24 mouse cellular contexts compared by ENCODE assay signal in genomic region chr17:26023966-26024365, GRCm38 (mm10). TPM values are rescaled to one million over a fixed set of nuclear protein-coding genes. Genes with fewer than 3 reads are reported as not detected.
DNase-seq lines count a peak whose midpoint lies in the region; ATAC-seq and TF ChIP-seq lines count a peak whose summit lies in the region.
"Had no signal": no experiment of that assay in that cellular context is flagged by ENCODE, and none has a peak within 500 bp of the region (broad histone marks: within the 10 kb centered on the region; RNA-seq: fewer than 3 reads in every experiment).

No protein-coding gene starts in this region.

- no peaks in the 10 kb centered on the region for H3K27me3 ChIP-seq in kidney, adult 2 months (replicated peaks; ENCODE audit: control insufficient read depth, insufficient read depth, low read length)
- H3K27me3 ChIP-seq in intestine, postnatal 0 days (replicated peaks; ENCODE audit: control insufficient read depth, insufficient read depth, low read length) = no peaks in the 10 kb centered on the region
- H3K27me3 ChIP-seq: embryonic facial prominence, embryonic 15.5 days; forebrain, embryonic 12.5 days; heart, embryonic 12.5 days; limb, embryonic 13.5 days; liver, embryonic 15.5 days had no signal

- H3K9me3 ChIP-seq in intestine, postnatal 0 days (ENCODE audit: control insufficient read depth) = no peaks in the 10 kb centered on the region
- H3K9me3 ChIP-seq: embryonic facial prominence, embryonic 10.5 days; embryonic facial prominence, embryonic 15.5 days; forebrain, embryonic 12.5 days; heart, embryonic 12.5 days; limb, embryonic 13.5 days; liver, embryonic 15.5 days had no signal

- H3K27ac ChIP-seq in kidney, adult 2 months (ENCODE audit: insufficient read depth, low read depth, low read length) = peak overlapping the region; percentile 98
- peak overlapping the region; percentile 35; the same call in 1 of the 2 replicates for H3K27ac ChIP-seq in intestine, postnatal 0 days (ENCODE audit: low read depth, low read length)
- H3K27ac ChIP-seq: embryonic facial prominence, embryonic 10.5 days; embryonic facial prominence, embryonic 15.5 days; forebrain, embryonic 12.5 days; heart, adult 2 months; hindbrain, embryonic 14.5 days; left cerebral cortex, adult 2 months; limb, embryonic 13.5 days; liver, embryonic 15.5 days; macrophage had no signal

- 66% methylated on average over 8 of the region's 8 CpGs for WGBS in kidney, adult 2 months
- 71% methylated on average over 8 of the region's 8 CpGs for WGBS in intestine, postnatal 0 days

- no peaks in the 10 kb centered on the region; the same call in 1 of the 2 replicates for H3K36me3 ChIP-seq in kidney, adult 2 months (ENCODE audit: control insufficient read depth, insufficient read depth, low read length)
- peaks cover 4% of the 10 kb centered on the region; the same call in 1 of the 2 replicates for H3K36me3 ChIP-seq in intestine, postnatal 0 days (ENCODE audit: control insufficient read depth, insufficient read depth)
- H3K36me3 ChIP-seq: liver, embryonic 15.5 days had no signal

- no peak for TF ChIP-seq POLR2A in kidney, adult 2 months (IDR thresholded peaks at IDR 0.05; ENCODE audit: low read depth, low read length)

- H3K4me2 ChIP-seq in intestine, postnatal 0 days (replicated peaks; ENCODE audit: low read depth) = no peak overlapping the region
- H3K4me2 ChIP-seq: embryonic facial prominence, embryonic 15.5 days; forebrain, embryonic 12.5 days; heart, embryonic 12.5 days; hindbrain, embryonic 14.5 days; limb, embryonic 13.5 days; liver, embryonic 15.5 days had no signal

- no peak for ATAC-seq in intestine, postnatal 0 days
- ATAC-seq in cerebellum, adult (ENCODE audit: insufficient number of reproducible peaks, low FRiP score, low TSS enrichment) = no peak
- ATAC-seq: CD4-positive, CD25-positive, alpha-beta regulatory T cell, adult 4 months; forebrain, postnatal 0 days had no signal

- H3K9ac ChIP-seq in intestine, postnatal 0 days (ENCODE audit: low read depth, low read length) = no peak overlapping the region
- H3K9ac ChIP-seq: embryonic facial prominence, embryonic 15.5 days; forebrain, embryonic 12.5 days; forebrain, postnatal 0 days; hindbrain, embryonic 14.5 days; limb, embryonic 13.5 days; liver, embryonic 15.5 days had no signal

- peak; percentile 85 for DNase-seq in kidney, adult 2 months
- DNase-seq in kidney, postnatal 4 days = no peak
- DNase-seq in kidney, adult 9 months = peak; percentile 84
- DNase-seq in kidney, postnatal 25 days = peak; percentile 54 to 76
- no peak for DNase-seq in left cerebral cortex, postnatal 36 days (ENCODE audit: low spot score in 2 of 2)
- DNase-seq: adrenal gland, postnatal 25 days; cerebellum, adult 18-20 months; cerebellum, postnatal 14 days; forebrain, postnatal 0 days; heart, adult 2 months; lung, postnatal 10 days; midbrain, embryonic 14.5 days had no signal

- peaks cover 24% of the 10 kb centered on the region for H3K4me1 ChIP-seq in kidney, adult 2 months (ENCODE audit: control insufficient read depth, insufficient read depth, low read length)
- H3K4me1 ChIP-seq in intestine, postnatal 0 days (replicated peaks; ENCODE audit: control insufficient read depth, insufficient read depth, low read length) = no peaks in the 10 kb centered on the region
- H3K4me1 ChIP-seq: embryonic facial prominence, embryonic 10.5 days; embryonic facial prominence, embryonic 15.5 days; forebrain, embryonic 12.5 days had no signal

- TF ChIP-seq CTCF in kidney, adult 2 months (conservative IDR thresholded peaks at IDR 0.05; ENCODE audit: insufficient read depth, insufficient read length, low read depth, low read length) = no peak
- no peak for TF ChIP-seq CTCF in intestine, postnatal 0 days (IDR thresholded peaks at IDR 0.05; ENCODE audit: low read depth)

- intact Hi-C loops in left cerebral cortex, postnatal 36 days (cut with DNase I) = no loop called here

- peak overlapping the region; percentile 22; the same call in 1 of the 2 replicates for H3K4me3 ChIP-seq in kidney, adult 2 months (ENCODE audit: insufficient read depth, low read depth, low read length)
- H3K4me3 ChIP-seq in intestine, postnatal 0 days (ENCODE audit: low read depth, low read length) = no peak overlapping the region
- H3K4me3 ChIP-seq: embryonic facial prominence, embryonic 10.5 days; embryonic facial prominence, embryonic 15.5 days; forebrain, embryonic 12.5 days; heart, adult 2 months; heart, embryonic 12.5 days; left cerebral cortex, adult 2 months; limb, embryonic 13.5 days; liver, embryonic 15.5 days had no signal

RNA-seq across cellular contexts. Expression of gene Capn15, which starts 38.4 kb away (rescaled TPM):
- 24.0 and 31.6 TPM in 2 replicates for polyA plus RNA-seq in kidney, adult 2 months (2012; rRNA removed)
- polyA plus RNA-seq in intestine, postnatal 0 days (2015; fragmentation: Nextera tagmentation; extraction: Ambion mirVana) = 29.5 and 37.4 TPM in 2 replicates
- total RNA-seq in left cerebral cortex, postnatal 36 days (2021) = 10 to 100 TPM; 40.8 to 58.4 TPM

RNA-seq across cellular contexts. Expression of gene Rab11fip3, which starts 45.4 kb away (rescaled TPM):
- polyA plus RNA-seq in kidney, adult 2 months (2012; rRNA removed) = 454 and 517 TPM in 2 replicates
- polyA plus RNA-seq in intestine, postnatal 0 days (2015; fragmentation: Nextera tagmentation; extraction: Ambion mirVana) = 32.3 and 37.5 TPM in 2 replicates
- total RNA-seq in left cerebral cortex, postnatal 36 days (2021) = 100 to 1,000 TPM in 1 of 2 experiments, 10 to 100 TPM in 1; 98.8 to 117 TPM

Comparison
In these comparisons a context has a peak if more than half of its experiments do, and no peak if none do; other contexts are left out.
1. DNase-seq: peak in kidney, adult 2 months (single experiment), kidney, adult 9 months (single experiment) and kidney, postnatal 25 days (2 of 2); none in kidney, postnatal 4 days (0 of 2) and left cerebral cortex, postnatal 36 days (0 of 2).
2. RNA of gene Rab11fip3, which starts 45.4 kb away (polyA plus RNA-seq): 454 to 517 TPM in kidney, adult 2 months; 32.3 to 37.5 TPM in intestine, postnatal 0 days; every median in the first group is over 10 times any median in the second.